Mouse (Mus musculus) heart, embryonic 16.5 days (tissue): ENCODE data around the gene Hdhd3. TPM values are rescaled to one million over a fixed set of nuclear protein-coding genes. Genes with fewer than 3 reads are reported as not detected.

Source experiments
- ATAC-seq: fragments of 200-750 bp; cut with Nextera tagmentation; replicated peaks from 2 replicates; pipeline ENCODE4 v1.8.0; 2017; ENCODE audit warnings: moderate number of reproducible peaks; ENCODE audit not compliant: insufficient read depth, low FRiP score; ENCODE audit errors: extremely low read depth
- H3K27ac ChIP-seq: fragments of 300-500 bp; sonication (generic); 2 replicates; pipeline ENCODE4 v1.5.1; 2014; ENCODE audit warnings: mild to moderate bottlenecking, low read length, control low read depth, moderate library complexity
- H3K27me3 ChIP-seq: fragments of 300-500 bp; sonication (generic); 2 replicates; pipeline ENCODE4 v1.6.1; 2014; ENCODE audit warnings: low read length, mixed read lengths; ENCODE audit not compliant: control insufficient read depth, insufficient read depth
- H3K36me3 ChIP-seq: fragments of 300-500 bp; sonication (generic); 2 replicates; pipeline ENCODE4 v1.6.1; 2014; ENCODE audit not compliant: control insufficient read depth, insufficient read depth
- H3K4me1 ChIP-seq: fragments of 300-500 bp; sonication (generic); 2 replicates; pipeline ENCODE4 v1.6.1; 2014; ENCODE audit warnings: low read length, mixed read lengths; ENCODE audit not compliant: control insufficient read depth, insufficient read depth
- H3K4me2 ChIP-seq: fragments of 300-500 bp; sonication (generic); 2 replicates; pipeline ENCODE4 v1.6.1; 2014; ENCODE audit warnings: low read depth, mild to moderate bottlenecking, control low read depth, low read length
- H3K4me3 ChIP-seq: fragments of 300-500 bp; sonication (generic); 2 replicates; pipeline ENCODE4 v1.5.1; 2014; ENCODE audit warnings: mild to moderate bottlenecking, control low read depth, low read length
- H3K9ac ChIP-seq: fragments of 300-500 bp; sonication (generic); 2 replicates; pipeline ENCODE4 v1.6.1; 2014; ENCODE audit warnings: low read length, control low read depth
- H3K9me3 ChIP-seq: fragments of 300-500 bp; sonication (generic); replicated peaks from 2 replicates; pipeline ENCODE4 v1.6.1; 2016; ENCODE audit warnings: low read length; ENCODE audit not compliant: control insufficient read depth
- WGBS: fragments of 180-500 bp; shearing (Covaris S2); extraction: QIAGEN DNeasy Blood & Tissue Kit; methylation state at CpG from one replicate; pipeline ENCODE4 v1.1.7; 2014; 5-methylcytosine and 5-hydroxymethylcytosine counted together
- polyA plus RNA-seq: library from polyadenylated mRNA; unstranded; fragments of >200 nt; fragmentation: Nextera tagmentation; extraction: Ambion mirVana; gene quantifications from 2 replicates; pipeline ENCODE4 v1.2.1, GENCODE M21; 2015

Gene Hdhd3
- polyA plus RNA-seq, 1 experiment from 2014 or later, result 9.6 TPM

DNA sequence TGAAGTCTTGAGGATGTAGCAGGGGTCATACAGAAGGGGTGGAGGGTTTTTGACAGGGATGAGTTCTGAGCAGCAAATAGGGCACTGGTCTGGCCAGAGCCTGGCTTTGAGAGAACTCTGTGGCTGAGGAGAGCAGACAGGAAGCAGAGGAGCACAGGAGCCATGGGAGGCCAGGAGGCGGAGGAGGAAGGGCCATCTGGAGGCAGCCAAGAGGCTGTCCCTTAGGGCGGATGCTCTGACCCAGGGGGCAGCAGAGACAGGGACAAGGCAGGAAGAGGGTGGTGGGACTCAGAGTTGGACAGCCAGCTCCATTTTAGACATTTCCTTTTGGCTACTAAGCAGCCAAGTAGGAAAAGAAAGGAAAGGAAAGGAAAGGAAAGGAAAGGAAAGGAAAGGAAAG is 12.8 kb upstream of the Hdhd3 start:
- Histone ChIP-seq H3K9ac (0 out of 2 replicates have a peak overlapping the region, but pooled peaks have one; percentile 17), H3K9me3 (no peaks in the 10 kb centered on the region), H3K27ac (peak overlapping the region; percentile 55), H3K4me1 (peaks cover 34% of the 10 kb centered on the region), H3K4me2 (peak overlapping the region; percentile 16; the same call in 1 of the 2 replicates), H3K36me3 (peaks cover 17% of the 10 kb centered on the region), H3K27me3 (no peaks in the 10 kb centered on the region), H3K4me3 (no peak overlapping the region)
- ATAC-seq, result no peak
- 49% methylated on average over 2 of the region's 2 CpGs for WGBS

DNA sequence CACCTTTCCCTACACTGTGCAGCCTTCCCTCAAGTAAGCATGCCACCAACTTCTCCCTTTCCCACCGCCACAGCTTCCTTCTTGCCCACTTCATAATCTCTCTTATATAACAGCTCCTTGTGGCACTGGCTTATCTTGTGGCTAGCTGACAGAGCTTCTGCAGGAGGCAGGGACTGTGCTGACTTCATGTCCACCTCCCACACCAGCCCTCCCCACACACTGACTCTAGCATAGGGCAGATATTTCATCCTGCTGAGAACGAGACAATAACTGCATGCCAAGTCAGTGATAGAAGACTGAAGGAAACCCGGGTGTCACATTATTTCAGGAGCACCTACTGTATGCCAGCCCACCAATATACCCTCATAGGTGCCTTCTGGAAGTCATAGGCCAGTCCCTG is 12.2 kb upstream of the Hdhd3 start:
- Histone ChIP-seq H3K4me3 (no peak overlapping the region), H3K4me2 (no peak overlapping the region; the same call in 1 of the 2 replicates), H3K9ac (no peak overlapping the region), H3K36me3 (peaks cover 21% of the 10 kb centered on the region), H3K4me1 (peaks cover 34% of the 10 kb centered on the region), H3K9me3 (no peaks in the 10 kb centered on the region), H3K27ac (peak overlapping the region; percentile 55), H3K27me3 (no peaks in the 10 kb centered on the region)
- no peak for ATAC-seq
- 36% methylated on average over 3 of the region's 3 CpGs for WGBS

GRCm38 (mm10) chr4:62514995-62515394 is 11.7 kb upstream of the Hdhd3 start:
- H3K27ac ChIP-seq, result no peak overlapping the region
- H3K9me3 ChIP-seq, result no peaks in the 10 kb centered on the region
- H3K36me3 ChIP-seq, result peaks cover 26% of the 10 kb centered on the region
- WGBS, result 68% methylated on average over 7 of the region's 7 CpGs
- peaks cover 34% of the 10 kb centered on the region for H3K4me1 ChIP-seq
- H3K4me3 ChIP-seq, result no peak overlapping the region
- H3K27me3 ChIP-seq, result no peaks in the 10 kb centered on the region
- no peak overlapping the region for H3K4me2 ChIP-seq
- H3K9ac ChIP-seq, result no peak overlapping the region
- ATAC-seq, result no peak

GRCm38 (mm10) chr4:62513998-62514506 is 10.8 kb upstream of the Hdhd3 start:
- Histone ChIP-seq H3K4me1 (peaks cover 32% of the 10 kb centered on the region), H3K4me3 (no peak overlapping the region), H3K36me3 (peaks cover 35% of the 10 kb centered on the region), H3K4me2 (no peak overlapping the region), H3K9me3 (no peaks in the 10 kb centered on the region), H3K27me3 (no peaks in the 10 kb centered on the region), H3K9ac (no peak overlapping the region), H3K27ac (no peak overlapping the region)
- 63% methylated on average over 11 of the region's 11 CpGs for WGBS
- no peak for ATAC-seq

- H3K36me3 ChIP-seq, result peaks cover 51% of the 10 kb centered on the region
- WGBS, result 89% methylated on average over 11 of the region's 11 CpGs
Measured at GRCm38 (mm10) chr4:62509946-62510345, 6.7 kb upstream of the Hdhd3 start.

GRCm38 (mm10) chr4:62508839-62509238 is 5.6 kb upstream of the Hdhd3 start:
- no peaks in the 10 kb centered on the region for H3K9me3 ChIP-seq
- no peak overlapping the region for H3K9ac ChIP-seq
- no peak overlapping the region for H3K4me3 ChIP-seq
- H3K36me3 ChIP-seq, result peaks cover 51% of the 10 kb centered on the region
- H3K27me3 ChIP-seq, result no peaks in the 10 kb centered on the region
- ATAC-seq, result no peak
- no peak overlapping the region for H3K4me2 ChIP-seq
- no peaks in the 10 kb centered on the region for H3K4me1 ChIP-seq
- WGBS, result 84% methylated on average over 5 of the region's 5 CpGs
- H3K27ac ChIP-seq, result no peak overlapping the region

More at GRCm38 (mm10) chr4:62509946-62510345, 6.7 kb upstream of the Hdhd3 start:
- Histone ChIP-seq H3K4me1 (no peaks in the 10 kb centered on the region), H3K4me3 (no peak overlapping the region), H3K9ac (no peak overlapping the region), H3K9me3 (no peaks in the 10 kb centered on the region), H3K27me3 (no peaks in the 10 kb centered on the region), H3K27ac (no peak overlapping the region), H3K4me2 (no peak overlapping the region)
- ATAC-seq, result no peak

DNA sequence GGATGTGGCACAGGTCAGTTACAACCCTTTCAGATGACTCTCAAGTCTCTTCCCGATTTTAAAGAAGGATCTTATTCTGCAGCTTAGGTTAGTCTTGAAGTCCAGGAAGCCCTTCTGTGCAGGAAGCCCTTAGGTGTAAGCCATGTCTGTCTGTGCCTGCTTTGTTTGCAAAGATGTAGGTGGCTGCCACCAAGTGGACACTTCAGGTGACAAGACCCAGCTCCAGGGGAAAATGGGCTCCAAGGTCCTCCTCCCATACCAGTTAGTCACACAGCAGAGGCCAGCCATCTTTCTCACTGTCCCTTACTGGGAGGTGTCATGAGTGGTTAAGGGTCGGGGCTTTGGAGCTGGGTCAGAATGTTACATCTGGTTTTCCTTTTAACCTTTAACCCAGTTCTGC is 3.5 kb upstream of the Hdhd3 start:
- no peak for ATAC-seq
- Histone ChIP-seq H3K4me3 (no peak overlapping the region), H3K9ac (no peak overlapping the region), H3K27ac (no peak overlapping the region), H3K27me3 (no peaks in the 10 kb centered on the region), H3K4me2 (no peak overlapping the region), H3K4me1 (0 out of 2 replicates have a peak, but pooled peaks cover 3% of the 10 kb centered on the region), H3K36me3 (peaks cover 39% of the 10 kb centered on the region), H3K9me3 (no peaks in the 10 kb centered on the region)
- 54% methylated on average over 2 of the region's 2 CpGs for WGBS

DNA sequence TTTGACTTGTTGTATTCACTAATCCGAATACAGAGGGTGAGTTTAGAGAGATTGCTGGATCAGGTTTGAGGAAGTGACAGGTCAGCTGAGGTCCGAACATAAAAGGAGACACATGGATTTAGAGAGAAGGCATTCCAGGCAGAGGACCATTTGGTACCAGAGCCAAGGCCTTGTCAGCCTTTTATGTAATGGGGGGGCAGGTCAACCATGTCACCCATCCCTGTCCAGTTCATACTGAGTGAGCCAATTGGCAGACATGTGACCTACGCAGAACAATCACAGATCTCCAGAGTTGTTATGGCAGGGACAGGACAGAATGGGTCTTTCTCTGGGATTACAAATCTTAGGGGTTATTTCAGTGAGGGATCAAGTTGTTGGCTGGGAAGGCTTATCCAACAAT is 2.7 kb upstream of the Hdhd3 start:
- H3K4me2 ChIP-seq, result no peak overlapping the region
- H3K36me3 ChIP-seq, result peaks cover 34% of the 10 kb centered on the region
- no peaks in the 10 kb centered on the region for H3K27me3 ChIP-seq
- WGBS, result 80% methylated on average over 3 of the region's 3 CpGs
- H3K27ac ChIP-seq, result no peak overlapping the region
- no peak overlapping the region for H3K4me3 ChIP-seq
- peaks cover 6% of the 10 kb centered on the region for H3K4me1 ChIP-seq
- no peak overlapping the region for H3K9ac ChIP-seq
- ATAC-seq, result no peak
- H3K9me3 ChIP-seq, result no peaks in the 10 kb centered on the region

- Histone ChIP-seq H3K4me1 (peaks cover 6% of the 10 kb centered on the region), H3K4me2 (no peak overlapping the region), H3K9ac (no peak overlapping the region), H3K4me3 (no peak overlapping the region), H3K36me3 (peaks cover 15% of the 10 kb centered on the region), H3K27me3 (no peaks in the 10 kb centered on the region), H3K9me3 (no peaks in the 10 kb centered on the region), H3K27ac (no peak overlapping the region)
- 63% methylated on average over 7 of the region's 7 CpGs for WGBS
- ATAC-seq, result no peak
Measured at GRCm38 (mm10) chr4:62502969-62503368, 298 bp downstream of the Hdhd3 start.
